Mouse (Mus musculus): ENCODE data around the gene Tmem132a.

GRCm38 (mm10) chr19:10811471-10811870, 58.3 kb downstream of the Tmem132a start:
- TF ChIP-seq GATA1 (IDR thresholded peaks at IDR 0.05; ENCODE audit: borderline replicate concordance, low read length) (no peak), CTCF (IDR thresholded peaks at IDR 0.05; ENCODE audit: low read depth, low read length) (no peak), GATA2 (IDR thresholded peaks at IDR 0.05; ENCODE audit: borderline replicate concordance, low read depth, low read length) (no peak), TAL1 (conservative IDR thresholded peaks at IDR 0.05; ENCODE audit: low read depth, low read length) (no peak), POLR2AphosphoS5 (IDR thresholded peaks at IDR 0.05; ENCODE audit: insufficient replicate concordance, low read depth, low read length) (no peak)

Data from G1E (cell line).